Mouse (Mus musculus) fibroblast of lung, adult 2 months (primary cell): ENCODE data around the gene Ganc.

Source experiments
- DNase-seq: peaks from one replicate; pipeline ENCODE4 v3.0.0-alpha.2; 2011; ENCODE audit warnings: low read depth

Ganc gene

GRCm38 (mm10) chr2:120501931-120502604 lies 98.4 kb downstream of the Ganc start:
- DNase-seq, result no peak

- DNase-seq, result no peak
These were observed 98.9 kb downstream of the Ganc start for GRCm38 (mm10) chr2:120502605-120502990.

GRCm38 (mm10) chr2:120503094-120503493 lies 99.4 kb downstream of the Ganc start:
- DNase-seq, result no peak

GRCm38 (mm10) chr2:120503992-120504391 lies 100.3 kb downstream of the Ganc start:
- no peak for DNase-seq
